Mouse (Mus musculus): ENCODE measurements at regions not wholly inside any gene's neighbourhood (a gene's known extent, or its start where the extent isn't known, plus 50 kb on each side); places are given as distances from the start of the nearest gene placed in this dataset.

DNA sequence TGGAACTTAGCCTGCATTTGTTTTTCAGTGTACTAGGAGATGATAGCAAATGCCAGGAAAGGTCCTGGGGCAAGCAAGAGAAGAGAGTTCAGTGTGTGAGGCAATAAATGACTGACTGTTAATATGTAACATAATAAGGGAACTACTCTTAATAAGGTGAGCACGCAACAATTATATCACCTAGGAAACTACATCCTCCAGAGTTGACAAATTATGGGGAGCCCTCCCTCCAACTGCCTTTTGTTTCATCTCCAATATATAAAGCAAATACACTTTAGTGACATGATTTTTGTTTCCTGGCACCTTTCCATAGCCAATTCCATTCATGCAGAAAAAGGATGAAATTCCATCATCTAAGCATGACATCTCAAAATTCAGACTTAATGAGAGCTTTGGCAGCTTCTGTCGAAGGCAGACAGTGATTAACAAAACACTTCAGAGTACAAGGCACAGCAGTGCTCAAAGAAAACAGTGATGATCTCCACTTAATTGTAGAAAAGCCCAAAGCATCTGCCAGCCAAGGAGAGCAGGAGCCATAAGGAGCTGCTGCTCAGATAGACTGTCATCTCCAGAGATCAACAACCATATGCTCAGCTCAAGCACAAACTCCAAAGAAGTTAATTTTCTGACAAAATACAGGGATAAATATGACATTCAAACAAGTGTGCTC is 536.1 kb upstream of the Arrdc3 start:
- Histone ChIP-seq H3K4me1 (no peaks in the 10 kb centered on the region), H3K36me3 (no peaks in the 10 kb centered on the region), H3K27ac (no peak overlapping the region), H3K4me2 (replicated peaks) (no peak overlapping the region), H3K27me3 (no peaks in the 10 kb centered on the region), H3K4me3 (no peak overlapping the region), H3K9me3 (replicated peaks) (no peaks in the 10 kb centered on the region), H3K9ac (no peak overlapping the region)
- 55% methylated on average over 2 of the region's 2 CpGs for WGBS
- no peak for ATAC-seq (ENCODE audit: low FRiP score)

DNA sequence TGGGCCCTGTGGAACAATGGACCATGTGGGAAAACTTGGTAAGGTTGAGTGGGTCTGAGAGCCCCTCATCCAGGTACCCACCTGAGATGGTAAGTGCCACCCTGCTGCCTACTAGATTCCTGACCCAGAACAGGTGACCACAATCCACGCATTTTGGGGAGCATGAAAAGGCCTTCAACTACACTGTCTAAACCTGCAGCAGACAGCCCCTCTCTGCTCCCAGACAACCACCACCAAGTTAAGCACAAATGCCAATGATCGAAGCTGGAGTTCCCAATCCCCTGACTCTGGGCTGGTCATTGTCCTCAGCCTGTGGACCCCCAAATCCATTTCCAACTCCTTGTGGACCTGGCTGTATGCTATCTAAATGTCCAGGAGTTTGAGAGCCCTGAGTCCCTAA is 517.2 kb upstream of the Arrdc3 start:
- Histone ChIP-seq H3K4me2 (replicated peaks) (no peak overlapping the region), H3K9ac (no peak overlapping the region), H3K4me3 (no peak overlapping the region), H3K27ac (no peak overlapping the region), H3K4me1 (no peaks in the 10 kb centered on the region), H3K36me3 (no peaks in the 10 kb centered on the region), H3K27me3 (no peaks in the 10 kb centered on the region), H3K9me3 (replicated peaks) (no peaks in the 10 kb centered on the region)
- 80% methylated on average over 2 of the region's 2 CpGs for WGBS
- ATAC-seq (ENCODE audit: low FRiP score) = no peak

DNA sequence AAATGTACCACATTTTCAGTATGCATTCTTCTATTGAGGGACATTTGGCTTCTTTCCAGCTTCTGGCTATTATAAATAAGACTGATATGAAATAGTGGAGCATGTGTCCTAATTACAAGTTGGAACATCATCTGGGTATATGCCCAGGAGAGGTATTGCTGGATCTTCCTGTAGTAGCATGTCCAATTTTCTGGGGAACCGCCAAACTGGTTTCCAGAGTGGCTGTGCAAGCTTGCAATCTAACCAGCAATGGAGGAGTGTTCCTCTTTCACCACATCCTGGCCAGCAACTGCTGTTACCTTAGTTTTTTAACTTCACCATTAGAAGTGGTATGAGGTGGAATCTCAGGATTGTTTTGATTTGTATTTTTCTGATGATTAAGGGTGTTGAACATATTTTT is 512.7 kb upstream of the Arrdc3 start:
- 85% methylated on average over 1 of the region's 1 CpGs for WGBS
- Histone ChIP-seq H3K27ac (no peak overlapping the region), H3K36me3 (no peaks in the 10 kb centered on the region), H3K4me1 (no peaks in the 10 kb centered on the region), H3K4me3 (no peak overlapping the region), H3K9me3 (replicated peaks) (no peaks in the 10 kb centered on the region), H3K27me3 (no peaks in the 10 kb centered on the region), H3K4me2 (replicated peaks) (no peak overlapping the region), H3K9ac (no peak overlapping the region)
- ATAC-seq (ENCODE audit: low FRiP score) = no peak

- Histone ChIP-seq H3K4me3 (no peak overlapping the region), H3K27me3 (no peaks in the 10 kb centered on the region), H3K27ac (no peak overlapping the region), H3K36me3 (no peaks in the 10 kb centered on the region), H3K9me3 (replicated peaks) (no peaks in the 10 kb centered on the region), H3K4me1 (no peaks in the 10 kb centered on the region), H3K4me2 (replicated peaks) (no peak overlapping the region), H3K9ac (no peak overlapping the region)
- peak; percentile 83 for ATAC-seq (ENCODE audit: low FRiP score)
- WGBS = 63% methylated on average over 4 of the region's 4 CpGs
These were observed 501.8 kb upstream of the Arrdc3 start for GRCm38 (mm10) chr13:80381280-80381965.

DNA sequence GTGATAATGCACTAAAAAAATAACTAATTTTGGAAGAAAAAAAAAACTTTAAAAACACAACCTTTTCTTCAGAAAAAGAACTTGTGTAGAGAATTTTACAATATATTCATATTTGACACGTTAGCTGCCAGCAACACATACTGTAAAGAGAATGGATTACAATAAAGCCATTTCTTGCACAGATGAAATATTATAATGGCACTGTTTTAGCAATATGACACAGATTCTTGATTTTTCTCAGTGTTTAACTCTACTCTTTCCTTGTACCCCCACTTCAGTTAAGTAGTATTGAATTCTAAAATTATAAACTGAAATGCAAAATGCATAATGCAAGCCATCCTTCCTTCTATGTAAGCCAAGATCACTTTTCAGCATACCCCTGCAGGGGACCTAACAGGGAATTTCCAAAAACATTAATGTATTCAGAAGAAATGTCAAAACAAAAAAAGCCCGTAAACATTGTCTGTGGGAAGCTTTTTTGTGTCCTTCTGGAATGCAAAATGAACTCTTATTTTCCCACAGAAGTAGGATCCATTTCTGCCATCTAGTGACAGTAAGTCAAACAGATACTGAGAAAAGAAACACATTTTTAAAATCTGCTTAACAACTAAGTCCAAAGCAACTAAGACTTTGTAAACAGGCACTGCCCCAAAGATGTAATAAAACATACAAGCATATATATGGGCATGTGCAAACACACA is 501.1 kb upstream of the Arrdc3 start:
- H3K4me3 ChIP-seq = no peak overlapping the region
- H3K36me3 ChIP-seq = no peaks in the 10 kb centered on the region
- no peaks in the 10 kb centered on the region for H3K4me1 ChIP-seq
- WGBS = 49% methylated on average over 2 of the region's 2 CpGs
- H3K9ac ChIP-seq = no peak overlapping the region
- no peaks in the 10 kb centered on the region for H3K27me3 ChIP-seq
- H3K9me3 ChIP-seq (replicated peaks) = no peaks in the 10 kb centered on the region
- ATAC-seq (ENCODE audit: low FRiP score) = no peak
- H3K4me2 ChIP-seq (replicated peaks) = no peak overlapping the region
- no peak overlapping the region for H3K27ac ChIP-seq

DNA sequence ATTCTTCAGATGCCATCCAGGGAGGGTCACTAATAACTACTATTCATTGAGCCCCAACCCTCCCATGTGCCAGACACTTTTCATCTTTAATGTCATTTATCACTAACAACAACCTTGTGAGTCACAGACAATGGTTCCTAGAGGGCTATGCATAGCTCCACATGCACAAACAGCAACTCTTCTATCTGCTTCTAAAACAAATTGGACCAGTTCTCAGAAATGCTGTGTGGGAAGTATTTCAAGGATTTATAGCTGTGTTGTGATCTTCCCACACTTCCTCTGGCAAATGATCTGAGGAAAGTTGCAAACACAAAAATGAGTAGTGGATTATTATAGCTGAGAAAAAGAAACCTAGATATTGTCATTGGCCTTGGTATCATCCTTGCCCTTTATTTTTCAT is 474.3 kb upstream of the Arrdc3 start:
- ATAC-seq (ENCODE audit: low FRiP score) = no peak
- H3K4me2 ChIP-seq (replicated peaks) = no peak overlapping the region
- no peak overlapping the region for H3K27ac ChIP-seq
- no peaks in the 10 kb centered on the region for H3K9me3 ChIP-seq (replicated peaks)
- no peak overlapping the region for H3K4me3 ChIP-seq
- no peaks in the 10 kb centered on the region for H3K4me1 ChIP-seq
- H3K9ac ChIP-seq = no peak overlapping the region
- H3K27me3 ChIP-seq = no peaks in the 10 kb centered on the region
- H3K36me3 ChIP-seq = no peaks in the 10 kb centered on the region

GRCm38 (mm10) chr13:80409790-80410433 is 473.3 kb upstream of the Arrdc3 start:
- H3K4me3 ChIP-seq = no peak overlapping the region
- H3K9me3 ChIP-seq (replicated peaks) = no peaks in the 10 kb centered on the region
- H3K27me3 ChIP-seq = no peaks in the 10 kb centered on the region
- H3K27ac ChIP-seq = no peak overlapping the region
- ATAC-seq (ENCODE audit: low FRiP score) = no peak
- no peak overlapping the region for H3K4me2 ChIP-seq (replicated peaks)
- H3K36me3 ChIP-seq = no peaks in the 10 kb centered on the region
- no peaks in the 10 kb centered on the region for H3K4me1 ChIP-seq
- no peak overlapping the region for H3K9ac ChIP-seq

GRCm38 (mm10) chr13:80418480-80419183 is 464.6 kb upstream of the Arrdc3 start:
- H3K9me3 ChIP-seq (replicated peaks) = no peaks in the 10 kb centered on the region
- WGBS = 71% methylated on average over 3 of the region's 3 CpGs

GRCm38 (mm10) chr13:80420341-80420740 is 462.8 kb upstream of the Arrdc3 start:
- Histone ChIP-seq H3K4me1 (no peaks in the 10 kb centered on the region), H3K4me2 (replicated peaks) (no peak overlapping the region), H3K27me3 (no peaks in the 10 kb centered on the region), H3K27ac (no peak overlapping the region), H3K9me3 (replicated peaks) (no peaks in the 10 kb centered on the region), H3K9ac (no peak overlapping the region), H3K4me3 (no peak overlapping the region), H3K36me3 (no peaks in the 10 kb centered on the region)
- ATAC-seq (ENCODE audit: low FRiP score) = no peak
- WGBS = 84% methylated on average over 2 of the region's 2 CpGs

More at GRCm38 (mm10) chr13:80418480-80419183, 464.6 kb upstream of the Arrdc3 start:
- Histone ChIP-seq H3K27me3 (no peaks in the 10 kb centered on the region), H3K9ac (no peak overlapping the region), H3K36me3 (no peaks in the 10 kb centered on the region), H3K4me2 (replicated peaks) (no peak overlapping the region), H3K4me3 (no peak overlapping the region), H3K27ac (no peak overlapping the region), H3K4me1 (no peaks in the 10 kb centered on the region)
- no peak for ATAC-seq (ENCODE audit: low FRiP score)
